Mouse (Mus musculus) heart, postnatal 0 days (tissue): ENCODE data around the gene Mbnl2.

Source experiments
- CTCF ChIP-seq: IDR thresholded peaks from 2 replicates; pipeline ENCODE4 v1.5.1; 2016; ENCODE audit warnings: antibody characterized with exemption, control low read depth, low read depth
- EP300 ChIP-seq: IDR thresholded peaks from 2 replicates; pipeline ENCODE4 v1.6.1; 2016; ENCODE audit warnings: antibody characterized with exemption, low read depth

- no peak for TF ChIP-seq EP300
- TF ChIP-seq CTCF = no peak
Measured at GRCm38 (mm10) chr14:120292617-120293195, 17.2 kb downstream of the Mbnl2 start.
